Mouse (Mus musculus) inflammation-experienced regulatory T-cells, adult 6 months (primary cell): ENCODE data around the gene Itpr1. TPM values are rescaled to one million over a fixed set of nuclear protein-coding genes. Genes with fewer than 3 reads are reported as not detected.

Source experiments
- ATAC-seq: one replicate; pipeline ENCODE4 v1.8.0; 2017
- polyA plus RNA-seq, 3 experiments: library from polyadenylated mRNA; unstranded; fragments of 100-300 nt; shearing (Covaris generic); gene quantifications; one replicate each; pipeline ENCODE4 v1.2.1; 2017

Itpr1 gene
- polyA plus RNA-seq, 3 experiments from 2014 or later = 15.3 to 18.8 (median 17.0) TPM

GRCm38 (mm10) chr6:108476797-108477235 lies 263.9 kb downstream of the Itpr1 start:
- ATAC-seq = peak; percentile 74

DNA sequence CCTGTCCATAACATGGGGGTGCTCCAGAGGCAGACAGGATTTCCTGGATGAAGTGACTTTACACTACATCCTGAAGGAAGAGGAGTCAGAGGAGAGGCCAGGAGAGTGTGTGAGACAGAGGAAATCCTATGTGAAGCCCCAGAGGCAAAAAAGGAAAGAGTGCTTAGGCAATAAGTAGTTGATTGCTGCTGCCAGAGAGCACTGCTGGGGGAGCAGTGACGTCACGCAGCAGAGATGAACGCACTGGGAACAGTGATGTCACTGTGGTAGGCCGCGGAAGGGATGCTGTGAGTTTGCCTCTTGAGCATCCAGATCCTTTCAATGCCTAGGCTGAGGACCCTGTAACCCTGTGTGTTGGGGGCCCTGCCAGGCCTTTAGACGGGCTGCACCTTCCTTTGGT lies 264.7 kb downstream of the Itpr1 start:
- peak; percentile 18 for ATAC-seq

- no peak for ATAC-seq
These were observed 268.3 kb downstream of the Itpr1 start for GRCm38 (mm10) chr6:108481190-108481589.

GRCm38 (mm10) chr6:108482464-108482863 lies 269.6 kb downstream of the Itpr1 start:
- peak; percentile 73 for ATAC-seq

DNA sequence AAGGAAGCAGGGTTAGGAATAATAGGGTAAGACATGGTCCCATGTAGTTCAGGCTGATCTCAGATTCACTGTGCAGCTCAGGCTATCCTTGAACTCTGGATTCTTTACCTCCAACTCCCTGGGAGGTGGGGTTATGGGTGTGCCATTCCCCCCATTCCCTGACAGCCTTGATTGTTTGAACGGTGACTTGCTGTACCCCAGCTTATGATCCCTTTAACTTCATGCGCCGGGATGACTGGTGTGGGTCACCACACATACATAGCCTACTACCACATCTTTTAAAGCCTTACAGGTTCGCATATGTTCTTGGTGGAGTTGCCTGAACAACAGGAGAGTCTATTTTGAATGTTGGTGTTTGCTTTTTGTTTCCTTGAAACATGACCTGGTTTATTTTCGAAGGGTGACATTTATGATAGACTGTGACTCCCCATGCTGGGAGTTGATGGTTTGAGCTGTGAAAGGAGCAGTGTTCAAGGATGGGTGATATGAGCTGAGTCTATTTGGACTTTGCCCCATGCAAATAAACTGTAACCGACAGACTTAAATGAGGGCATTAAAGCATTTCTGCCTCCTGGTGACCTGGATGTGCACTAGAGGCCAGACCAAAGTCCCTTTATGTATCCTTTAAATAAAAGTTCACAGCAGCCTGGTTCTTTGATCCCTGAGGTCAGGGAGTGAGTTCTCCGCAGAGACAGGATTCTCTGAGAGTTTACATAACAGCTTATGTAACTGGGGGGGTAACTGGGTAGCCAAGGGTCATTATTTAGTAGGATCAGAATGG lies 273.5 kb downstream of the Itpr1 start:
- ATAC-seq = no peak

GRCm38 (mm10) chr6:108487300-108487835 lies 274.5 kb downstream of the Itpr1 start:
- ATAC-seq = no peak

GRCm38 (mm10) chr6:108488250-108488649 lies 275.4 kb downstream of the Itpr1 start:
- ATAC-seq = peak; percentile 51

- no peak for ATAC-seq
These were observed 279.1 kb downstream of the Itpr1 start for GRCm38 (mm10) chr6:108491969-108492368.

GRCm38 (mm10) chr6:108493753-108494152 lies 280.9 kb downstream of the Itpr1 start:
- no peak for ATAC-seq

GRCm38 (mm10) chr6:108494185-108494804 lies 281.4 kb downstream of the Itpr1 start:
- no peak for ATAC-seq

DNA sequence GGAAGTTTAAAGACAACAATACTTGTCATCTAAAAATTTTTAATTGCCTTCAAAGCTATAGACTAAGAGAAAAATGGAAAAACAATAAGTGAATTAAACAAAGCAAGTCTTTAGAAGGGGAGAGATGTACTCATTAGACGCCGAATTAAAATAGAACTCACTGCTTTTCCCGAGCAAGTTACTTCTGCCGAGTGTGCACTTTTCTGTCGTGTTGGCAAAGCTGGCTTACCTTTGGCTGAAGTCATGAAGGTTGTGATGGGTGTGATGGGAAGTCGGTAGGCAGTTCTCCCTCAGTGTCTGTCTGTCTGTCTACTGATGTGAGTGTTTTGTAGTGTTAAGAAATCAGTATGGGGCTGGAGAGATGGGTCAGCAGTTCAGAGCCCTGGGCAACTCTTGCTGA lies 282.1 kb downstream of the Itpr1 start:
- ATAC-seq = no peak

DNA sequence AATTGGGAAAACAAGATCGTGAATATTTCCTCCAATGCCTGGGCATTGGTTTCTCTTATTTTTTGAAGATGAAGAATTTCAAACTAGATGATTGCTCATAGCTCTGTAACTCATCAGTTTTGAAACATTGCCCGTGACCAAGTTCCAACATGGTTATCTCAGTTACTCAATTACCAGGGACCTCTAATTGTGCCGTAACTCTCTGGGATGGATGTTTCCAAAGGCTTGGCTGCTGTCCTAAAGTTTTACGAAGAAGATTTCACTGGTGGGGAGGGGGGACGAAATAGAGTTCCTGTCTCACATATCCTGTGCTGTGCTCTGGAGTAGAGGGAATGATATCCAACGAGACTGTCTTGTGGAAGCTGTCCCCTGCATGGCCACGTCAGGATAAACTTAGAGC lies 285.2 kb downstream of the Itpr1 start:
- ATAC-seq = no peak

GRCm38 (mm10) chr6:108503651-108504050 lies 290.8 kb downstream of the Itpr1 start:
- peak; percentile 80 for ATAC-seq

DNA sequence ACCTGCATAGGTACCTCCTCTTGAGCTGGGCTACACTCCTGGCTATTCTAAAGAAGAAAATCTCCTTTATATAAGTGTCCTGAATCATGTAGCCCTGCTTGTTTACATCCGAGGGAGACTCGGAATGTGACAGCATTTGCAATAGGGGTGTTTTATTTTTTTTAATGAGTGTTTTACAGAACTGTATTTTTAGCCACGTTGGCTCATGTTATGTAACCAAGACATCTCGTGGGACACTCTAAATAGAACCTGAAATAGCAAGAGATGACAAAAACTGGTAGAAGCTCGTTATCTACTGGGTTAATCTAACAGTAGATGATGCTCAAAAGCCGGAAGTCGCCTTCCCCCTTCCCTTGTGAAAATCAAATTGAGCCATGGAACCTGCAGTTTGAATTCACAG lies 291.8 kb downstream of the Itpr1 start:
- peak; percentile 42 for ATAC-seq

DNA sequence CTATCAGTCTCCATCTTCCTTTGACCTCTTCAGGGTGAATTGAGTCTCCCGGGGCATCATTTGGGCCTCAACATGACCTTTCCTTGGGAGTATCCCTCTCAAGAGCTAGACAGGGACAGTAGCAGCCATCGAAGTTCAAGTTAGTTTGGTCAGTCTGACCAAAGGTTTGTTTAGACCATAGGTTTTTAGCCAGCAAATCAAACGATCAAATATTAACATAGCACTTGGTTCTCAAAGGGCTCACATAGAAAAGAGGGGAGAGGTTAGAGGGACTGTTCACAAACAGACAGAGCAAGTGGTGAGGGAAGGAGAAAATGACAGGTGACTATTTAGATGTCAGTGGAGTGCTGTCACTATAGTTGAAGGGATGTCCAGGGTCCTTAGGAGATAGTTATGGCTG lies 293.3 kb downstream of the Itpr1 start:
- ATAC-seq = no peak

DNA sequence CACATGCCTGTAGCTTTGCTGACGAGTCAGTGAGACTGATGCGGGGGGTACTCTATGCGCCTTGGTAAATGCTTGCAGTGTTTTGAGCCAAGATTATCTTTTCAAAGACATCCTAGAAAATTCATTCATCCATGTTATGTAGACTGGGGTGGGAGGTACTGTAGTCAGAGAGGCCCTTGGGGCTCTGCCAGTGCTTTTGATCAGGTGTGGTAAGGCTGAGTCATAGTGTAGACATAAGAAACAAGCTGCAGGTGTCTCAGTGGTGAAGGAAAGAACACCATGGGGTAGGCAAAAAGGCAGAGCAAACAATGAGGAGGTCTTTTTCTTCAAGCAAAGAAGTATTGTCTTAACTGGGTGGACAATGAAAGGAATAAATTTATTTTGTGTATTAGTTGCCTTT lies 294.4 kb downstream of the Itpr1 start:
- ATAC-seq = no peak

DNA sequence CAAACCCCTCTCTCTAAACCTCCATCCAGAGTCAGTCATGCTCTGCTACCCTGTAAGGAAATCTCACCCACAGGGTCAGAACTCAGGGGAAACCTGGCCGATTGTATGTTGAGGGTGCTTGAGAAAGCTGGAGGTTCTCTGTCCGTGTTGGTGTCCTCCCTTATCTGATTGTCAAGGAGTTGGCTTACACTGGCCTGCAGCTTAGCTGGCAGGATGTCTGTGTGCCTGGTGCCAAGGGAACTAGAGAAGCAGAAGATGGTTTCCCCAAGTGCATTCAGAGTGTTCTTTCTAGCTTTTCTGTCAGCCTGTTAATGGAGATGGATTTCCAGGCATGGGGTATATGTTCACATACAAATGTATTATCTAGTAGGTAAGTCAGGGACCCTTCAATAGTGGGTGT lies 296.4 kb downstream of the Itpr1 start:
- no peak for ATAC-seq

DNA sequence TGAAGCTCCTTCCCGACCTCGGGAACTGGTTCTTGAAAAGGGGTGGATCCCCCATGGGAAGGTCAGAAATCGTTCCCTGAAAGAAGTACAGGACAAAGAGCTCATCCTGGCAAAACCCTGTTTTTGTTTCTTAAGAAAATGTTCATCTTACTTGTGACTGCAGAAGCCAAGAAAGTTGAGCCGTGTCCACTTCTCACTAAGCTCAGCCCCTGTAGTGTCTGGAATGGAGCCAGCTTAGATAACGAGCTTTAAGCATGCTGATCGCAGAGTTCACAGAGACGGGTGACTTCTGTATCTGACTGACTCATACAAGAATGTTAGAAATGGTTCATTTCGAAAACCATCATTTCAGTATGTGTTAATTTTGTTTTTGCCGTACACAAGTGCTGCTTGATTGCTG lies 297.2 kb downstream of the Itpr1 start:
- no peak for ATAC-seq

DNA sequence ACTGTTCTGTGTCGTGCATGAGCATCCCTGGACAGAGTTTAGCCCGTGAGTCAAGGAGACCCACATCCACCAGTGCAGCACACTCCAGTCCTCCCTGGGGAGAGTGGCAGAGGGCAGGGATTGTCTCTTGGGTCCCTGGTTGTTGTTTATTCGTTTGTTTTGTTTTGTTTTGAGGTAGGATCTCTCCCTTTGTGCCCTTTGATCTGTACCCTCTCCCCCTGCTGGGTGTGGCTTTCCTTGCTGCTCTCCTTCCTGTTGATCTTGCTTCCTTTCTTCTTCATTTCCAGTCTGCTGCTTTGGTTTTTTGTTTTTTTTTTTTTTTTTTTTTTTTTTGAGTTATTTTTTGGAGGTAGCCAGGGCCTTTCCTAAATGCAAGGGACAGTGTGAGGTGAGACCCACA lies 299.2 kb downstream of the Itpr1 start:
- peak; percentile 36 for ATAC-seq

GRCm38 (mm10) chr6:108512994-108513393 lies 300.1 kb downstream of the Itpr1 start:
- ATAC-seq = no peak

- ATAC-seq = no peak
These were observed 303.4 kb downstream of the Itpr1 start for GRCm38 (mm10) chr6:108516248-108516647.

GRCm38 (mm10) chr6:108517241-108517981 lies 304.5 kb downstream of the Itpr1 start:
- no peak for ATAC-seq

GRCm38 (mm10) chr6:108517986-108518385 lies 305.1 kb downstream of the Itpr1 start:
- ATAC-seq = no peak
